Mouse (Mus musculus) lung, postnatal 4 days (tissue): ENCODE data around the gene Pomt2.
A peak's percentile ranks its signal among the peaks of the same experiment; 100 is the strongest.

Experiments
- DNase-seq, 2 experiments: peaks; one replicate each; pipeline ENCODE4 v3.0.0; 2021

The Pomt2 gene

DNA sequence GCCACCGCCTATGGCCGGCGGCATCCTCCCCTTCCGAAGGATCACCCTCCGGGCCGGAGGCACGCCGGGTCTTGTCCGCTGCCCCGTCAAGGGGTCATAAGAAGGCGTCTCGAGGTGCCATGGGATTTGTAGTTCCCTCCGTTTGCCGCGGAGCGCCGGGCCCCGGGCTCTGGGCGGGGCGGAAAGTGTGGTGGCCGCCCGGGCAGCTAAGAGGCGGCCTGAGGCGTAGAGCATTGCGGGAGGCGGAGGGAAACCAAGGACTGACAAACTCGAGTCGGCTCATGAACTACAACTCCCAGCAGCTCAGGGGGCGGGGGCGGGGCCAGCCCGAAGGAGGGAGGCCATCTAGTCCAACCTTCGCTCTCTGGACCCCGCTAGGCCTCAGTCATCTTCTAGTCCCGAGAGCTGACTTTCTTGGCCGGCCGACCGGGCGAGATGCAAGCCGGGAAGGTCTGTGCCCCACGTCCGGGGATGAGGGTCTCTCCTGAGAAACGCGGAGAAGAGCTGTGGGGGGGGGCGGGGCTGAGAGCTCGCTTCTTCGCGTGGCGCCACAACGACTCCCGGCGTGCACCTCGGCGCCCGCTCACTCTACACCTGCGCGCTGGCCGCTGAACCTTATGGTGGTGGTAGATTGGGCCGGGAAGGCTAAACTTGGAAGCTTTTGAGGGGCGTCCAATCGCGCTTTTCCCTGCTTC lies at the start of gene Pomt2:
Pomt2 (minus strand) TSS at position 574 of the 695 bp plus-strand sequence.
- peak; percentile 94 to 99 for DNase-seq

DNA sequence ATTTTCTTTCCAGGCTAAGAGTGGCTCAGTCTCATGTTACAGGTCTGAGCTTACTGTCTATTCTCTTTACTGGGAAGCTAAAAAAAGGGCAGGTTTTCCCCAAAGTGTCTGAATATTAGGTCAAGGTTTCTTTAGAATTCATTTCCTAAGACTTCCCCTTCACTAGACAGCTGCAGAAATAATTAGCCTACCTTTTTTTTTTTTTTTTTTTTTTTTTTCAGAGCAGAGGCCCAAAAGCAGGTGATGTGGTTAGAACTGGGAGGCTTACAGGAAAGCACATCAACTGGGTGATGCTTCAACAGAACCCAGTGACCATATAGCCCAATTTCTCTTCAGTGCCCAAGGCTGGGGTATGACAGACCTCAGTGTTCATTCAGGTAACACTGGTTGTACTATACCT lies 48.5 kb upstream of the Pomt2 start:
- DNase-seq, result no peak

- no peak for DNase-seq
Measured at GRCm38 (mm10) chr12:87195069-87195468, 47.3 kb upstream of the Pomt2 start.

GRCm38 (mm10) chr12:87193008-87193407 lies 45.2 kb upstream of the Pomt2 start:
- DNase-seq, result no peak

- DNase-seq, result no peak
Measured at GRCm38 (mm10) chr12:87177631-87178030, 29.9 kb upstream of the Pomt2 start.

GRCm38 (mm10) chr12:87175194-87175946 lies 27.6 kb upstream of the Pomt2 start:
- DNase-seq, result no peak

GRCm38 (mm10) chr12:87160815-87161214 lies 13.0 kb upstream of the Pomt2 start:
- no peak for DNase-seq

- no peak for DNase-seq
Measured at GRCm38 (mm10) chr12:87160310-87160709, 12.5 kb upstream of the Pomt2 start.

DNA sequence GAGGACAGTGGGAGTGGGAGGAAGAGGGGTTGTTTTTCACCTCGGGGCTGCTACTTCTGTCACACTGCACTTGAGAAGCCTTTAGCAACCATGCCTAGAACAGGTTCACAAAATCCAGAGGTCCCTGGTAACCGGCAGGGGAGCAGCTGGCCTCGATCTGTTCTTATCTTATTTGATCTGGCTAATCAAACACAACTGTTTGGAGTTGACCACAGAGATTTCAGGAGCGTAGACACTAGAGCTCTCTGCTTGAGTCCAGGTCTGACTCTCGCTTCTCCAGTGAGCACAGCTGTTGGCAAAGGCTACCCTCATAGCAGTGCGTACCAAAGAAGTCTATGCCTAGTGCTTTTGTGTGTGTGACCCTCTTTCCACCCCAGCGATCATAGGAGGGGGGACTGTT lies 10.3 kb upstream of the Pomt2 start:
- DNase-seq, result peak; percentile 8 to 42

- DNase-seq, result peak; percentile 29 to 53
Measured at GRCm38 (mm10) chr12:87157361-87157760, 9.6 kb upstream of the Pomt2 start.

GRCm38 (mm10) chr12:87154448-87154847 lies 6.7 kb upstream of the Pomt2 start:
- DNase-seq, result peak in 1 of 2 experiments; percentile 15

GRCm38 (mm10) chr12:87149471-87149870 lies 1.7 kb upstream of the Pomt2 start:
- no peak for DNase-seq

GRCm38 (mm10) chr12:87148136-87148535 lies 368 bp upstream of the Pomt2 start:
- no peak for DNase-seq

GRCm38 (mm10) chr12:87146966-87147365 lies 802 bp downstream of the Pomt2 start, which contains the start of gene Gstz1:
Gene Gstz1 (plus strand): TSS chr12:87147165.
- DNase-seq, result peak; percentile 92 to 93

GRCm38 (mm10) chr12:87142156-87142555 lies 5.6 kb downstream of the Pomt2 start:
- DNase-seq, result no peak

DNA sequence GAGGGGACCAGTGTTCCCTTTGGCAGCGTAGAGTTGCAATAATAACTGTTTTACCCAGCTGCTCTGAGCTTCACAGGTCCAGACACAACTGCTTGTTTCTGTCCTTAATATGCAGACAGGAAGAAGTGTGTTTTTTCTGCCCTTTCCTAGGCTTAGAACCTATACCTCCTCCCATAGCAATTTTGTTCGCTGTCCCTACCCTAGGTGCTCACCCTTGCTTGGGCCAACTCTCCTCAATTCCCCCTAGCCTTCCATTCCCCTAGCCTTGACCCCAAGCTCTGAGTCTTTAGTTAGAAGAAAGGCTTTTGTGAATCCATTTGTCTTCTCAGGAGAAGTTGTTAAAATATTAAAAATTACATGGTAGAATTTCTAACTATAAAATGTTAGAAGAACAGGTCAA lies 9.0 kb downstream of the Pomt2 start:
- DNase-seq, result no peak

- no peak for DNase-seq
Measured at GRCm38 (mm10) chr12:87138342-87138701, 9.4 kb downstream of the Pomt2 start.

GRCm38 (mm10) chr12:87137439-87138341 lies 10.1 kb downstream of the Pomt2 start:
- no peak for DNase-seq

DNA sequence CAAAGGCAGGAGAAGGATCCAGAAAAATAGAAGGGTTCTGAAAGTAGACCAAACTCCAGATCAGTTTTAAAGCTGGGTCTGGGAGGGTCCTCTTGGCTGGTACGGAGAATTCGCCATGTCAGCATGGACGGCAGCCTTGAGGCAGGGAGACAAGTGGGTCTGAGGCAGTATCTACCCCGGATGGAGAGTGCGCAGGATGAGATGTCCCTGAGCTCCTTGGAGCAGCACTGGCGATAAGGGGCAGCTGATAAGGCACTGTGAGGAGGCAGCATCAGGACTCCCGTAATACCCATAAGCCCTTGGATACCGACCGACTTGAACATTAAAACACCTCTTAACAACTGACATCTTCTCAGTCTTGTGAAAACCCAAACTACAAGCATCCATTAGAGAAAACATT lies 15.0 kb downstream of the Pomt2 start:
- no peak for DNase-seq

GRCm38 (mm10) chr12:87132210-87132609 lies 15.6 kb downstream of the Pomt2 start:
- DNase-seq, result no peak

GRCm38 (mm10) chr12:87131619-87132018 lies 16.1 kb downstream of the Pomt2 start:
- DNase-seq, result peak in 1 of 2 experiments; percentile 45

GRCm38 (mm10) chr12:87131181-87131580 lies 16.6 kb downstream of the Pomt2 start:
- no peak for DNase-seq

GRCm38 (mm10) chr12:87130224-87130623 lies 17.5 kb downstream of the Pomt2 start:
- DNase-seq, result no peak
